Mouse (Mus musculus) erythroid progenitor cell, adult 5-6 weeks (primary cell): ENCODE measurements around the gene Nek7. TPM values are rescaled to one million over a fixed set of nuclear protein-coding genes. Genes with fewer than 3 reads are reported as not detected.
A peak's percentile ranks its signal among the peaks of the same experiment; 100 is the strongest.

Experiments used
- ATAC-seq: replicated peaks from 2 replicates; pipeline ENCODE4 v1.8.0; 2016; ENCODE audit warnings: moderate number of reproducible peaks, mild to moderate bottlenecking, moderate TSS enrichment, inconsistent platforms; ENCODE audit not compliant: poor library complexity, low FRiP score, severe bottlenecking
- total RNA-seq, 2 experiments: library from RNA; stranded (forward) in 1 of 2; stranded (reverse) in 1 of 2; fragments of 150-400 nt in 1 of 2; fragments of 186-747, 209-891 nt in 1 of 2; gene quantifications; 2 replicates each; pipeline versions ENCODE4 v1.2.3 to v1.2.4; 2015 to 2017; ENCODE audit warnings: low replicate concordance in 2 of 2

Nek7 gene
- total RNA-seq, 2 experiments from 2014 or later: 15.2 to 23.5 TPM

DNA sequence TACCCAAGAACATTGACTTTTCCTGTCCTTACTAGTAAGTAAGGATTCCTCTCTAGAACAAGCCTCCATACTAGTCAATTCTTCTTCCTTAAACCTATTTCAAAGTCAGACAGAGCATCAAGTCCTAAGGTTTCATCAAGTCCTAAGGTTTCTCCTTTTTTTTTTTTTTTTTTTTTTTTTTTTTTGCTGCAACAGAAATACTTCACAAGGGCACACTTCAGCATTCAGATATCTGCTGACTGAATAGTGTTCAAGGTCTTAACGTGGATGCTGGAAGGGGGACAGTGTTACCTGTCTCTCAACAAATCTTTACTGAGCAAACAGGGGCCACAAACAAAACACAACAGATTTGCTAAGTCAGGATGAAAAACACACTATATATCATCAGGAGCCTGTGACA is 7.8 kb downstream of the Nek7 start:
- no peak for ATAC-seq

DNA sequence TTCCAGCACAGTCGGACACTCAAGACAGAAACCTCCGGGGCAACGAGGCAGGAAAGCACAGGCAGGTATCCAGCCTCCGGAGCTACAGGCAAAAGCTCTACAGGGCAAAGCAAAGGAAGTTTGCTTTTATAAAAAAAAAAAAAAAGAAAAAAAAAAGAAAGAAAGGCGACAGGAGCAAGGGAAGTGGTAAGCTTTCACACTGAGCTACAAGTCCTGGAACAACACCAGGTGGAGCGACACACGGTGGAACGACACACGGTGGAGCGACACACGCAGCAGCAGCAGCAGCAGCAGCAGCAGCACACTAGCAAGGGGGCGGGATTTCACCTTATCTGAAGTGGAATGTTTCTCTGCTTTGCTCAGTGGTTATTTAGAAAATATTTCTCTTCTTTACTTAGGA is 10.8 kb downstream of the Nek7 start:
- no peak for ATAC-seq

DNA sequence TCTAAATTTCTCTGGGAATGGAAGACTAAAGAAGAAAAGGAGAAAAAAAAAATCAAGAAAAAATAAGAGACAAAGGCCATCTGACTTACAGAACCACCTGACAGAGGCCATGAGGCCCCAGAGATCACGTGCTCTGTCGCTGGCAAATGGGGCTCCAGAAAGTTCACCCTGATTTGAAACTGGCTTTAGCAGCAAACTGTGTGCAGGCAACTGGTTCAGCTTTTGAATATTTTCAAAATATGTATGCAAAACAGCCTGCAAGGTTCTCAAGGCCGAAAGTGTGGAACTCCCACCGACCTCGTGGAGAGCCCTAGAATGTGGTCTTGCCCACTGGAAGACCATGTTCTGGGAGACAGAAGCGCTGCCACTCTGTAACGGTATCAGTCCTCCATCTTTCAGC is 11.6 kb downstream of the Nek7 start:
- ATAC-seq: no peak

DNA sequence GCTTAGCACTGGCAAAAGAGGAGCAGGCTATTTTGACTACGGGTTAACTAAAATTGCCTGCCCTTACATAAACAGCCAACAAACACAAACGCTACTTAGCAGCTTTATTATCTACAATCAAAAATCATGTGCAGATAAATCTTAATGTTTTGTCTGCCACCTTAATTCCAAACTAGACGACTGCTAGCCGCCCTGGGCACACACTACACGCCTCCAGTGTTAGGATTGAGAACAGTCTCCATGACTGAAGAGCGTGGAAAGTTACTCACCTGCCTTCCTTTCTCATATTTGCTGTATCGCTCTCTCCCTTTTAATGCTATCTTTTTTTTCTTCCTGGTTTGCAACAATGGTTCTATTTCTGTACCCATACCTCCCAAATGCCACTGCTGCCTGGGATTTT is 12.1 kb downstream of the Nek7 start:
- ATAC-seq: no peak

DNA sequence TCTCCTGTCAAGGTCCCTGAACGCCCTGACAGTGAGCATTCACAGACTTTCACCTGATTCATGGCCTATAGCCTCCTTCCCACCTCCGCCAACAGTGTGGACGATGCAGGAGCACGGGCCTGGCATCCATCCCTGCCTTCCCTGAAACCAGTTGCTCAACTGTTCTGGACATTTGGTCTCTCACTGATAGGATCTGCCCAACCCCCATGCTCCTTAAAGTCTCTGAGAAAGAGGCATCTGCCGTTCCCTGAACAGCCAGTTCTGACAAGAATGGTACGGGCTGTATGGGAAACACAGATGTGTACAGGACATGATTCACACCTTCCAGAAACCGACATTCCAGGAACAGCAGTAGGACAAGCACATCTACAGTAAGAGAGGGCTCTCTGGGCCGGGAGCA is 13.2 kb downstream of the Nek7 start:
- ATAC-seq: no peak

DNA sequence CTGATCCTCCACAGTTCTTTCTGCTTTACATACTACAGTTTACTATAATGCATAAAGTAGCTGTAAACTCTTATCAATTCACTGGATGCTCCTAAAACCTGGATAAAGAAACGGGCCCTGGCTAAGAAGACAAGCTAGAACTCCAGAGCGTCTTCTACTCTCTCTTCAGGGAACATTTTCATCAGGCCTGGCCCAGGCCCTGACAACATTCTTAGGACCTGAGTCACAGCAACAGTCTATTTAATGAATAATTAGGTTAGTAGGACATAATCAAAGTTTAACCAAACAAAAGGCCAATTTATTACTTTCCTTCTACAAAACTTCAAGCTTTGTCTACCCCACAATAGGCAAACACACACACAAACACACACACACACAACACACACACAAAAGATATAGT is 15.2 kb downstream of the Nek7 start:
- no peak for ATAC-seq

DNA sequence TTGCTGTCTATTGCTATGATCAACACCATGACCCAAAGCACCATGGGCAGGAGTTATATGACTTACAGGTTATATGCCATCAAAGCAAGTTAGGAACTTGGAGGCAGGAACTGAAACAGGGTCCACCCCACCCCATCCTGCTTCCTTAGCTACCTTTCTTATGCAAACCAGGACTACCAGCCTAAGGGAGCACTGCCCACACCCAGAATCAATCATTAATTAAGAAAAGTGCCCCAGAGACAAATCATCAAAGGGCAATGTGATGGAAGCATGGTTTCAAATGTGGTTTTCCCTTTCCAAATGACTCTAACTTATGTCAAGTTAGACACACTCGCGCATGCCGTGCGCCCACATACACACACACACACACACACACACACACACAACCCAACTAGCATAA is 16.0 kb downstream of the Nek7 start:
- no peak for ATAC-seq

DNA sequence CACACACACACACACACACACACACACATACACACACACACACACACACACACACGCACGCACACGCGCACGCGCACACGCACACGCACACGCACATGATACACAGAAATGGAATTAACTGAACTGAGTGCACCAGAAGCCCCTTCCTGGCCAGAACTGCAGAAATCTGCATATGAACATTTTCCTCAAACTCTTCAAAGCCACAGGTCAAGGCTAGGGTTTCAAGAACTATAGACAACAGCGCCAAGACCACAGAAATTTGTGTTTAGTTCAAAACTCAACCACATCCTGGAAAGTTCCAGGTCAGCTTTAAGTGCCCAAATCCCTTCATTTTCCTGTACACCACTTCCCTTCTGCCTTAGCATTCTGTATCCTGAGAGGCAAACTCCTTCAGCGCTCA is 21.9 kb downstream of the Nek7 start:
- ATAC-seq: no peak

DNA sequence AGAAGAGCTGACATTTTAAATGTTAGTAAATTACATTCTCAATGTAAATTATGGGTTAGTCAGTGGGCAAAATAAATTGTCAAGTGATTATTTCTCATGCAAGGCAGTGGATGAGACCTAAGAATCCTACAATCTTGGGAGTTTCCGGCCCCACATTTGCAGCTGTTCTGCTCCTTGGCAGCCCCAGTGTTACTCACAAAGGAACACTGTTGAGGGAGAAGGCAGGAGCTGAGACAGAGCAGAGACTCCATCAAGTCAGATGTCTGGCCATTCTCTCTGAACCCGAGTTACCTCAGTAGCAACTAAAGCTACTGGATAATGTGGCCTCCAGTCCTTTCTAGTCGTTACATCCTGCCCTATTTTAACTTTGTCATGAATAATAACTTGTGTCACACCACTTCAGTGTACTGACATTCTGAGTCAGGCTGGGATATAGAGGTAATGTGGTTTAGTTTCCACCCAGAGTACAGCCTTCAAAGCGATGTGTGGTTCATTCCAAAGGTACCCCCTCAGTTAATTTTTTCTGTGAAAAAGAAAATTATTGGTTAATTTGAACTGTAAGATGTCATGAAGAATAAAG is 23.7 kb downstream of the Nek7 start:
- ATAC-seq: no peak

DNA sequence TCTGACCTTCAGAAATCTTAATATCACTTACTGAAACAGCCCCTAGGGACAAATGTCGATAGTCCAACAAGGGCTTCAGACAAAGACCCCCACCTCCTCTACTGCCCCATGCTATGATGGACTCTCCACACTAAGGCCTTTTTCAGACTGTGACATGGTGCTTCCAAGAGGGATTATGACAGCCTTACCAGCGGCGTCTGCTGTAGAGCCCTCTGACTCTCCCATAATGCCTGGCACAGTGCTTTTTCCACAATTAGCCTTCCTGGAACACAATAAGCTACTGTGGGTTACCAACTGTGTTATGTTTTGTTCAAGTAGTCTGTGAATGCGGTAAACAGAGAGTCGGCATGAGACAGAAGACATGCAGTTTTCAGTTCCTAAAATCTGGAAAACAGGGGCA is 25.0 kb downstream of the Nek7 start:
- ATAC-seq: no peak

DNA sequence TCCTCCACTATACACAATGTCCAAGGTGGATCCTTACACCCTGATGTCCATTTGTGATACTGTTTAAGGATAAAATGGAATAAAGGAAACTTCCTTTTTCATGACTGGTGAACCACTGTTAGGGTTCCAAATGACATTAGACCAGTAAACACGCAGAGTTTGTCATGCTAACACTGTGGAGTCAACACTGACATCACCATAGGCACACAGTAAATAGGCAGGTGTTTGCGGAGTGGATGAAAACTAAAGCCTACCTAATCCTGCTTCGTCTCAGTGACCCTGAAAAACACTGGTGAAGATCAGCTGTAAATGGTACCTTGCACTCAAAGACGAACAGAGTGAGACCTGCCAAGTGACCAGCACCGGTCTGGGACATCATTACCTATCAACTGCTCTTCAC is 26.0 kb downstream of the Nek7 start:
- no peak for ATAC-seq

DNA sequence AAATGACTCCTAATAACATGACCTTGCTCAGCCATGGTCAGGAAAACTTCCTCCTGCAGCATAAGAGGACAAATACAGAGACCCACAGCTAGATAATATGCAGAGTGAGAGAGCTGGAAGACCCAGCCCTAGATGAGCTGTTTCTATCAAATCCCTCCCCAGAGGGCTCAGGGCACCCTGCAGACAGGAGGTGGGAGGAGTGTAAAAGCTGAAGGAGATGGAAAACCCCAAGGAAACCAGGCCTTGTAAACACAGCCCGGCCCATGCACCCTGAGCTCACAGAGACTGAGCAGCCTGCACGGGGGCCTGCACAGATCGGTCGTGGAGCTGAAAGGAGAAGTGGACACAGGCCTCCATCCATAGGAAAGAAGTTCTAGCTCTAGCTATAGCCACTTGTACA is 27.5 kb downstream of the Nek7 start:
- ATAC-seq: no peak

DNA sequence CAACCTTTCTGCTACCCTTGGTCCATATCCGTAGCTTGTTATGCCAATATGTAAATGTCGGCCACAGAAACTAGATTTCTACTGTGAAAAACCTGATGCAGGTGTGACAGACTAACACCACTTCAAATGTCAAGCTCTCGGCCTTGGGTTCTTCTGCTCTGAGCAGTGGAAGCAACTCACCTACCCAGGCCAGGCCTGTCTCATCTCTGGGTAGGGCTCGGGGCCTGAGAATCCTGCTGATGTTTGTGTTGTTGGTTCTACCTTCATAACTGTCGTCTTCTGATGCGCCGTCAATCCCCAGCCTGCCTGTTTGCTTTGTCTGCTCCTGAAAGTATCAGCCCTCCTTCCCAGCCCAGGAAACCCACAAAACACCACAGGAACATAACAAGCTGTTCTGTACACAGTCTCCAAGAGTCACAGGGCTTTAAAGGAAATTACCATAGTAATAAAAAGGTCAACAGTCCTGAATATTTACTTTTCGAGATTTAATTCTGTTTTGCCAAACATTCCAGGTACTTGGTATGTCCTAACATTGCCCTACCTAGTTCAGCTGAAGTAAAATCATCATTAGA is 29.4 kb downstream of the Nek7 start:
- ATAC-seq: no peak

DNA sequence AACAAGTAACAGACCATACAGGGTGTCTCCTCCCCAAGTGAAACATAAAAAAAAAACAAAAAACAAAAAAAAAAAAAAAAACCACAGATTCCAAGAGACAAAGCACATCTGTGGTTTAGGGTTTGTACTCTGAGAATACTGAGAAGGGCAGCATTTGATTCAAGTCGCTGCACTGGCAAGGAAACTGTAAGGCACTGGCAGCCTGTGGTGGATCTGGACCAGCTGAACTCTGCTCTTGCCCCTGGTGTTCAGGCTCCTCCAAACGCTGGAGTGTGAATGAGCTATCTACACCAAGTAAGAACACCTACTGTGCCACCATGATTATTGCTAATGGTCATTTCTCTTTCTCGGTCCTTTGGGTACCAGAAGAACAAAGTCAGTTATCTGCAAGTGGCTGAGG is 30.8 kb downstream of the Nek7 start:
- no peak for ATAC-seq

DNA sequence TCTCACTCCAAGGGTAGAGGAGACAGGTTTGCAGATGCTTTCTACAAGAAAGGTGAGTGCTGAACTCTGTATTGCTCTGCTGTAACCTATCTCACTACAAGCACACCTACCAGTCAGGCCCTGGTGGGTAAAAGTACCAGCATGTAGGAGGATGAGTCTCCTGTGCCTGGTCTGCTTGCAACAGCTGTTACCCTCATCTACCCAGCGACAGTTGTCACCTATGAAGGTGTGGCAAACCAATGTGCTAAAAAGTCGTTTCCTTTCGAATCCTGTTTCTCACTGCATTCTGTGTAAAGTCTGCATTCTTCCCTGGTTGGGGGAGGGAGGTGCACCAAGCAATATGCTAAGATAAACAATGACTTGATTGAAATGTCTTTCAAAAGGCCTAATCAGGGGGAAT is 32.1 kb downstream of the Nek7 start:
- no peak for ATAC-seq

DNA sequence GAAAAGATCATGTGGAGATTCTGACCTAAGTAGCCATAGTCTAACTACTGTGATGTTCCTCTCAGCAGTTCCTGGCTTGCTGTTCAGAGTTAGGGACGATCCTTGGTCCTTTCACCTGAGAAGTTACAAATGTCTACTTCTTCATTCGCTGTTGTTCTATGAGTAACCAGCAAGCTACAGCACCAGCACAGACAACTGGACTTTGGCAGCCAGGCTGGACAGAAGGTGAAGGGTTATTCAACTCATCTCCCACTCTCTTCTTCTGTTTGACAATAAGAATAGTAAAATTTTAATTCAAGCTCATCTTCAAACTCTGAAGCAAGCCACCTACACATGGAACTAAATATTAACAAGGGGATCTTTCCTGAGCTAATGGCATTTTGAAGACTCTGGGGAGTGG is 33.0 kb downstream of the Nek7 start:
- no peak for ATAC-seq

DNA sequence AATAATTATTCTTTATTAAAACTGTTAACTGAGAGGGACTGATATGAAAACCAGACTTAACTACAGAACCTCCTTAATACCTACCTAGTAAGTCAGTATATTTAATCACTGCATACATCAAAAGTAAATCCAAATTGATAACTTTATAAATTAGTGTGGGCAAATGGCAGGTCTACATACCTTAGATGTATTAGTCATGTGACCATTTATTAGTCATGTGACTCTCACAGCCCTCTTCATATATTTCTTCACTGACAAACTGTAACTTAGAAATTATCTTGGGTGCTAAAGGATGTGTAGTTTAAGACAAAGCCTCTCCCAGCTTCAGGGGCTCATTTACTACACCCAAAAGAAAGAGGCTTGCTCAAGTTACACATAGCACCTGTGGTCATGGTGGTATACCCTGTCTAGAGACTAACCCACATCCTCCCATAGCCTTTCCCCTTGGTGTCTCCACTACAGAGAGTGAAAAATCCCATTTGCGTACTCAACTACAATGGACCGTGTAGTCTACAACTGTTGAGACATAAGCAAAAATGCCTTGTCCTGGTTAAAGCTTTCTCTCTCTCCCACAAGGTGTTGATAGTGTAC is 35.4 kb downstream of the Nek7 start:
- ATAC-seq: no peak

DNA sequence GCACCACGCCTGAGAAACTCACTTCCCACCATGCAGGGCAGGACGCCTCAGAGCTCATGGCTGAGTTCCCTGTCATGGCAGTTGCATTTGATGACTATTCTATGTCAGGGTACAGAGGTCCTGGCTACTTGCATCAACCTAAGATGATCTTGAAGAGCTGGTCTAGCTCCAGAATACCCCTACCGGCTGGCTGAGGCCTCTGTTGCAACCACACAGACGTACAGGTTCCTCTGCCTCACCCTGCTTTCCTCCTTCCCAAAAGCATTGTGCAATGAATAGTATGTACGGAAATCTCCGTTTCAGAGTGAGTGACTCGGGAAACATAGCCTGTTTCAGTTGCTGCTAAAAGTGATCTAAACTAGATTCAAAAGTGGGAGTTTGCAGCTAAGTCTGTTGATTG is 37.7 kb downstream of the Nek7 start:
- ATAC-seq: no peak

DNA sequence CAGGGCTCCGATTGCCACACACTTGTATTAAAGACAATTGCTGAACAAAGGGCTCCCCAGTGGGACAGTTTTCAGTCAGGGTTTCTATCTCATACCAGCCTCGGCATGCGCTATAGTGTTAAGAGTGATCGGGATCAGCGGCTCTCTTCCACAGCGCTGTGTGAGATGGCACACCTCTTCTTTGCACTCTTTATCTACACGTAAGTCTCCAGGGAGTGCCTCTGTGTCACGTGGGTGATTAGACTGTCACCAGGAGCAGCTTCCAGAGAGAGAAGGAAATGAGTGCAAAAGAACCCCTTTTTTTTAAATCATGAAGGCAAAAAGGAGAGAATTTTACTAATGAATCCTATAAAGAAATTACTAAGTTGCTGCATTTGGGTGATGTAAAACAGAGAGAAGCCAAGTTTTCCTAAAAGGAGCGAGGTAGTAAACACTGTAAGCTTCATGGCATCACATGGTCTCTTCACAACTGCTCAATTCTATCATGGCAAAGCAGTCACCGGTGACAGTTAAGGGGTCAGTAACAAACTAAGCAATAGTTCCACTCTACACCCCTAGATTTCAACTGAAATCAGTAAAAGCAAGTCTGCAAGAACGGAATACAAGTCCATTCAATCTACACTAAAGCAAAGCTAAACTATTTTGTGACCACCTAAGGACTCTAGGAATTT is 40.0 kb downstream of the Nek7 start:
- ATAC-seq: peak; percentile 87

DNA sequence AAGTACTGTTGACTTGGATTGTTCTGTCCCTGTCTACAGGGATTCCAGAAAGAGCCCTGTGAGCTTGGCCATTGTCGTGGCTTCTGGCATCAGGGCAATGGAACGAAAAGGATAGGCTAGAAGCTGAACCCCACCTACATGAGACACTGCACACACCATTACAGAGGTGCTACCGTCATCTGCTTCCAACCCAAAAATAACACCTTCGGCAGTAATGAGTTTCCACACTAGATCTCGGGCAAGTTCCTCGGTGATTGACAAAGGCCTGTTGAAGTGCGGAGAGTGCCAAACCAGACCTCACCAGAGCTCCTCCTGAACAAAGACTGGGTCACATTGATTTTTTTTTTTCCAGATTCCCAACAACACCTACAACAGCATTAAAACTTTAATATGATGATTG is 40.7 kb downstream of the Nek7 start:
- no peak for ATAC-seq

DNA sequence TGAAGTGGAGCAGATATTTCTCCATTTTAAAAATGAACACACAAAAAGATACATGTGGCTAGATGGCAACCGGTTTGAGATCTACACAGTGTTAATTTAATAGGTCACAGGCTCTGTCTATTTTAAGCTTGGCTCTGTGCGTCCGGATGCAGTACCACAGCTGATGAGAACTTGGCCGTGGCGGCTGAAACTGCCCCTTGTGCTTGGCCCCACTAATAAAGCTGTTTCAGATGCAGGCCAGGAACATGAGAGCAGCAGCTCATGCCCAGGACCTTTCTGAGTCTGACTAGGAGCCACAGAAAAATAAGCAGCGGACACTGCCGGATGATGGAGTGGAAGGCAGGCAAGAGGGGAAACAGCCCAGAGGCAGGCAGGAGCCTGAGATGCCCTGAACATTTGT is 43.1 kb downstream of the Nek7 start:
- no peak for ATAC-seq
